Mouse (Mus musculus) lung, adult 2 months (tissue): ENCODE measurements around the gene Slc41a2.

Source experiments
- CTCF ChIP-seq: fragments of 200-500 bp; IDR thresholded peaks from 2 replicates; pipeline ENCODE4 v1.5.1; 2011; ENCODE audit warnings: mild to moderate bottlenecking, low read length, control low read depth; ENCODE audit not compliant: insufficient read depth
- POLR2A ChIP-seq: fragments of 200-500 bp; IDR thresholded peaks from 2 replicates; pipeline ENCODE4 v1.6.1; 2011; ENCODE audit warnings: low read depth, mild to moderate bottlenecking, control low read depth, low read length, borderline replicate concordance; ENCODE audit errors: extremely low read depth

DNA sequence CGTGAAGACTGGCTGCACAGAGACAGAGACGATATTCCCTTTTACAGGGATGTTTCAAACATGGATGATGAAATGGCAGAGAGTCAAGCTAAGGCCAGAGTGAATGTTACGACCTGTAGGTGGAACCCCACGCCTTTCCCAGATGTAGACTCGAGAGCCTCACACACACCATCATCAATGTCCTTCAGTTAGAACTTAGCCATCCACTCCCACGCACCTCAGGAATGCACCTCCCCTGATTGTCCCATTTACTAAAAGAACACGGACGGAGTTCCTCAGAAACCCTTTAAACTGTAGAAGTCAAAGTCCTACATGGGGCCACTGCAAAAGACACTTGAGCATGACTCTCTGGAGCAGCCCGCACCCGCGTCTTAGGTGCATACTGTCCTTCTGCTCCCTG, 46.0 kb downstream of the Slc41a2 start:
- TF ChIP-seq CTCF, result no peak
- TF ChIP-seq POLR2A, result no peak
